Mouse (Mus musculus) embryonic fibroblast, embryonic 13.5 days (primary cell): ENCODE data around the gene Ntm. TPM values are rescaled to one million over a fixed set of nuclear protein-coding genes. Genes with fewer than 3 reads are reported as not detected.

Experiments
- H3K27ac ChIP-seq: 2 replicates; pipeline ENCODE4 v1.5.1; 2012; ENCODE audit warnings: low read length, control low read depth, inconsistent platforms; ENCODE audit not compliant: insufficient read depth
- H3K4me1 ChIP-seq: 2 replicates; pipeline ENCODE4 v1.6.1; 2011; ENCODE audit warnings: low read length; ENCODE audit not compliant: control insufficient read depth, insufficient read depth
- H3K4me3 ChIP-seq: 2 replicates; pipeline ENCODE4 v1.5.1; 2011; ENCODE audit warnings: mild to moderate bottlenecking, control low read depth, low read length; ENCODE audit not compliant: insufficient read depth
- CTCF ChIP-seq: IDR thresholded peaks from 2 replicates; pipeline ENCODE4 v1.5.1; 2011; ENCODE audit warnings: mild to moderate bottlenecking, control low read depth, low read length, moderate library complexity, borderline replicate concordance; ENCODE audit not compliant: insufficient read depth
- POLR2A ChIP-seq: IDR thresholded peaks from 2 replicates; pipeline ENCODE4 v1.6.1; 2011; ENCODE audit warnings: low read depth, mild to moderate bottlenecking, control low read depth, low read length, moderate library complexity
- polyA plus RNA-seq: library from polyadenylated mRNA; stranded (reverse); fragments of >200 nt; gene quantifications from 2 replicates; pipeline ENCODE4 v1.2.4, GENCODE M21; 2011; ENCODE audit warnings: low read depth; ENCODE audit not compliant: missing spikeins, insufficient read length

Gene Ntm
- polyA plus RNA-seq, 1 experiment = 0.95 TPM

DNA sequence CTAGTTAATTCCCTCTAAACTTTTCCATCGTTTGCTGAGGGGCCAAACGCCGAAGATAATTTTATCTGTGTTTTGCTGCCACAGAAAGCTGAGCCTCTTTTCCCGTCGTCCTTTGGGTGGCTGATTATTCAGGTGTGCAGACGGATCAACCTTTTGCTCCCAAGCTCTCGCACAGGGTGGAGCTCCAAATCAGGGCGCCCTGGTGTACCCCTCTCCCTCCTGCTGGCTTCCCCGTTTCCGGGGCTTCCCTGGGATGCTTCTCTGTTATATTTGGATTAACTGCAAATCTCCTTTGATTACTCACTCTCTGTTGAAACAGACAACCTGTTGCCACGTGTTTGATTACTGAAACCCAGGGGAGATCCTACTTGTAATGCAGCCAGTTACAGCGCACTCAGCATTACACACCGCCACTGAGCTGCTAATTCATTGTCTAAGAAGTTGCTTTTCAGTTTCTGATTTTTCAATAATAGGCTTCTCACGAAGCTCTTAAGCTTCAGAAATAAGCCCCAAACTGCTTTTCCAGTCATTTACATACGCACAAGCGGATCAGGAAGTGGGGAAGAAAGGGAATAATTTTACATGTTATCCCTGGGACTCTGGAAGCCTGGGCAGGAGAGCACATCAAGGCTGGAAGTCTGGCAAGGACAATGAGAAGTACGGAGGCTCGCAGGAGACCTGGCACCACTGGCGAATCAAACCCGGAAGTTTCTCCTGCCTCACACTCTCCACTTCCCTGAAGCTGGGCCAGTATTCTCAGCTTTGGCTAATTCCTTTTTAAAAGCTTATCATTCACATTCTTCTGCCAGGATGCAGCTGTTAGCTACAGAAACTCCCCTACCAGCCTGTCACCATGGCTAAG is 19.5 kb downstream of the Ntm start:
- H3K27ac ChIP-seq = no peak overlapping the region
- TF ChIP-seq POLR2A (no peak), CTCF (no peak)
- H3K4me1 ChIP-seq = no peaks in the 10 kb centered on the region
- no peak overlapping the region for H3K4me3 ChIP-seq

DNA sequence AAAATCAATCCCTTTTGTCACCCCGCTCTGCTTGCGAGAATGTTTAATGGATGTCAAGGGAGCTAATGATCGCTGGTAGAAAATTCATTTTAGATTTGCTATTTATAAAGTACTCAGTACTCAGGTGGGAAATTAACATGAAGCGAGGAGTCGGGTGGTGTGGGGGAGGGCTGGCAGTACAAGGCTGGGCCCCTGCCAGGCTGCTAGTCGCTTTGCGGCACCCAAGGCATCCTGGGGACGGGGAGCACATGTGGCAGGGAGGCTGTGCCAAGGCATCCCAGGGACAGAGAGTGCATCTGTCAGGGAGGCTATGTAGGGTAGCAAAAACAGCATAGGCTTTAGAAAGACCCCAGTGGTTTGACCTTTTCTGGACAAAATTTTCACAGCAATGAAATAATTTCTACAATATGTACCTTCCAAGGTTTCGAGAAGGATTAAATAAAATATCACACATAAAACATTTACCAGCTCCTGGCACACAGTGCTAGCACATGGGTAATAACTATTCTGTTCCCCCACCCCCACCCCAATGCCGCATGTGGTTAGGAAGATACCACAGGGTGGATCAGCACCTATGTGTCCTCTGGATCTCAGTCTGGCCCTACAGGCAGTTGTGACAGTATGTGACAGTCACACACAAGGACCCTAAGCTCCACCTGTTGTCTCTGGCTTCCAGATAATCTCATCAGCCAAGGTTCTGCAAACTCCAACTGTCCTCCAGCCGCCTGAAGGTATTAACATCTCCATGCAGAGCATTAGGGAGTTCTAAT is 20.6 kb downstream of the Ntm start:
- TF ChIP-seq CTCF = no peak
- H3K4me3 ChIP-seq = no peak overlapping the region
- no peak overlapping the region for H3K27ac ChIP-seq
- no peaks in the 10 kb centered on the region for H3K4me1 ChIP-seq

DNA sequence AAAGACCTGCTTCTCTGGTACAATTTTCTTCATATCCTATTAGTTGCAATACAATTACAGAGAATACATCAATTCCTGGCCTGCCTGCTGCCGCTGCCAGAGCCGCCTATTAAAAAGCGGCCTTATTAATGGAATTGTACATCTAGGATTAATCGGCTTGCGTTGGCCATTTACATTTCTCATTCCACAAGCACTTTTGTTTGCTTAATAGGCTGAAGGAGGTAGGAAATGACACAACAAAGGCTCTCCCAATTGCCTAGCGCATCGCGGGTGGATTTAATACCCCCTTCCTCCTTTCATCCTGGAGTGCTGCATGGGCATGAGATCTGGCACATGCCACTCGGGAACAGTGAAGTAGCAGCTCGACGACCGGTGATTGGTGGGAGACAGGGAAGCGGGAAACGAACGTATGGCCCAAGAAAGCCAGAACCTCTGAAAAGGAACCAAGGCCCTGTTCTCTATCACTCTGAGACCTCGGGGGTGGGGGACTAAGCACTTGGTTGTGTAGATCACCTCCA is 23.4 kb downstream of the Ntm start:
- TF ChIP-seq POLR2A = no peak
- TF ChIP-seq CTCF = no peak
- H3K4me3 ChIP-seq = no peak overlapping the region
- no peak overlapping the region for H3K27ac ChIP-seq
- H3K4me1 ChIP-seq = no peaks in the 10 kb centered on the region

DNA sequence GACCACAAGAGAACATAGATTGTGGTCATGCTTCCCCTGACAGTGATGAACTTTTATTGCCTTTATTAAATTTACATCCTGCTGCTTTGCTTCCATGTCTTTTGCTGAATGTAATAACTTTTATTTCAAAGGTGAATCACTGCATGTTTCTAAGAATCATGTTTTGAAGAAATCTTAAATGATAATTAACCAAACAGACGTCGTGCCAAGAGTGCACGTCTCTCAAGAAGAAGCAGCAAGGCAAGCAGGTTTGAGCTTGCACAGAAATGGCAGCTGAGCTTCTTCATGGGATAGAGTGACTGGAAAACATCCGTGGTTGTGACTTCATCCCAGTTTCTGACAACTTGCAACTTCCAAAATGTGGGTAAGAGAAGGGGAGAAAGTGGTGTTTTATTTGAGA is 34.1 kb downstream of the Ntm start:
- H3K4me3 ChIP-seq = no peak overlapping the region
- H3K4me1 ChIP-seq = no peaks in the 10 kb centered on the region
- TF ChIP-seq CTCF (no peak), POLR2A (no peak)
- H3K27ac ChIP-seq = no peak overlapping the region

DNA sequence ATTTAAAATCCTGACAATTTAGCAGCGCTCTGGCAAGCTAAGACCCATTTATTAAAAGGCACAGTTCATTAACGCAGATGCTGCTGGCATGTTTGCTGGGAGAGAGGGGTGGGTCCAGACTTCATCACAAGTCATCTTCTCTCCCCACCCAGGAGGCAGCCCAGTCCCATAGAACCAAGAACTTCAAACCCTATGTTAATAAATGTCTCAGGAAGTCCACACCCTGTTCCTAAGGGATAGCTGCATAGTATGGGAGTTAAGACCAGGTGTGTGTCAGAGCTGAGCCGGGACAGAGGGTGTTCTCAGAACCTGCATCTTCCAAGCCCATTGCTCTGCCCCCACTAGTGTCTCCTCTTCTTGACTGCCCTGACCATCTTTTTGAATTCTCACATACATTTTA is 37.6 kb downstream of the Ntm start:
- H3K4me1 ChIP-seq = no peaks in the 10 kb centered on the region
- TF ChIP-seq POLR2A (no peak), CTCF (no peak)
- no peak overlapping the region for H3K4me3 ChIP-seq
- H3K27ac ChIP-seq = no peak overlapping the region

DNA sequence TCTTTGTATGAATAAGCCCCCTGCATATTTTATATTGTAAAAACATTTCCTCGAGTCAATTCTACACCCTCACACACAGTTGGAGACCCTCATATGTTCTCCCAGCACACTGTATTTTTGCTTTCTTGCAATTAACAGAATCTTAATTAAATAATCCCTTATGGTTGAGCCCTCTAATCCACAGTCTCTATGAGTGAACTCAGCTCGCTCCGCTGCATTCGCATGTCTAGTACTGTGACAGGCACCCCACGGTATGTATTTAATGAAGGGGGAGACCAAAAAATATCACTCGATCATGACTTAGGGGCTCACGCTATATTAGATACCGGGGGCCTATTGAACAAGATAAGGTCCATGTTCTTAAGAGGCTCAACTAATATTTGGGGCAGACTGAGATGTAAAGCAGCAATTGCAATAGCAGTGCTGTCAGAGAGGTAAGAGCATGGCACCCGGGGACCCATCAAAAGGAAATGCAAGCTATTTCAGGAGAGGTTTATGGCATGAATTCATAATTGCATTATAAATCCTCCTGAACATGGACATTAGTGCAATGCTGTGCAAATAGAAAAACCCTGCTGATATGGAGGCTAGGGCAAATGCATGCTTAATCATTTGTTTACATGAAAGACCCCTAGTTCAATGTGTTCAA is 64.4 kb downstream of the Ntm start:
- TF ChIP-seq POLR2A (no peak), CTCF (no peak)

DNA sequence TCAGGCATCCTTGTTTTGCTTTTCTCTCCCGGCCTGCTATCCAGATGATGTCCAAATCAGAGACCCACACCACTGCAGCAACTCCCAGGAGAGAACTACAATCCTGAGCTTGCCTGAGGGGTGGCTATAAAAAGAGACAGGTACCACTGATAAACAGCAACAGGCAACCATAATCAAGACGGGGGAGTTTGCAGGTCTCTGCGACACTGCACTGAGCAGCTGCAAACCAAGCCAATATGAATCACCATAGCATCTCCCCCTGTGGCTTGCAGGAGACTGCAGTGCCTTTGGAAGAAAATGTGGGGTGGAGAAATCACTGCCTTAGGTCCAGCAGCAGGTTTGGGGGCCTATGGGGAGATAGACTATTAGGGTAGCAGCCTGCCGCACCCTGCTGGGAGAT is 65.5 kb downstream of the Ntm start:
- TF ChIP-seq POLR2A = no peak
- Histone ChIP-seq H3K4me1 (no peaks in the 10 kb centered on the region), H3K27ac (no peak overlapping the region), H3K4me3 (no peak overlapping the region)

More for the DNA sequence above, 64.4 kb downstream of the Ntm start:
- Histone ChIP-seq H3K27ac (no peak overlapping the region), H3K4me1 (no peaks in the 10 kb centered on the region), H3K4me3 (no peak overlapping the region)

DNA sequence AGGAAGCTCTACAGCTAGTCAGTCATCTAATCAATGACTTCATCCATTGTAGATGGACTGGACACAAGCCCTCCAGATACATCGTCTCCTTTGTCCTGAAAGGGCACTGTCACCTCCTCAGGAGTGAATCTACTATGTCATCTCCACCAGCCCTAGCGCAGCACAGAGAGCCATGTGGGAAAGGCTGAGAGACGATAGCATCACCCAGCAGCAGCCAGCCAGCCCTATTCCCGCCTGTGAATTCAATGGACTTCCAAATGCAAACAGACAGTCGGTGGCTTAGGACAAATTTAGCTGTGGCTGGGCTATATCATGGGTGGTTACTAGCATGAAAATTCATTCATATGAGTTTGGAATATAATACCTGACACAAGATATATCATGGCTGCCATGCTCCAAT is 70.1 kb downstream of the Ntm start:
- no peak overlapping the region for H3K4me3 ChIP-seq
- H3K27ac ChIP-seq = no peak overlapping the region
- H3K4me1 ChIP-seq = no peaks in the 10 kb centered on the region
- TF ChIP-seq CTCF = no peak
- TF ChIP-seq POLR2A = no peak

DNA sequence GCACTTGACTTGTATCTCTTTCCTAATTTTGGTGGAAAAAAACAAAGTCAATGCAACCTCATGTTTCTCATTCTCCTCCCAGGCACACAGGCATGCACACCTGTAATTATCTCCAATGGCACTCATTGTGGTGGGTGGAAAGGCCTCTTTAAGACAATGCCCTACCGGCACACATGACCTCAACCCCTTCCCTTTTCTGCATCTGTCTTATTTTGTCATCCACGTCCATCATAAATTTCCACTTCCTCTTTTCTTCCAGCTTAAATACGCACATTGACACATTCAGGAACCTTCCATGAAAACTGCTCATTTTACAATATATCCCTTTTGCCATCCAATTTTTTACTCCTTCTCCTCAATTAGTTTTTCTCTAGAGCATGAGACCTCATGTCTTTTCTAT is 74.2 kb downstream of the Ntm start:
- no peak overlapping the region for H3K4me3 ChIP-seq
- H3K27ac ChIP-seq = no peak overlapping the region
- no peaks in the 10 kb centered on the region for H3K4me1 ChIP-seq
- TF ChIP-seq POLR2A (no peak), CTCF (no peak)

DNA sequence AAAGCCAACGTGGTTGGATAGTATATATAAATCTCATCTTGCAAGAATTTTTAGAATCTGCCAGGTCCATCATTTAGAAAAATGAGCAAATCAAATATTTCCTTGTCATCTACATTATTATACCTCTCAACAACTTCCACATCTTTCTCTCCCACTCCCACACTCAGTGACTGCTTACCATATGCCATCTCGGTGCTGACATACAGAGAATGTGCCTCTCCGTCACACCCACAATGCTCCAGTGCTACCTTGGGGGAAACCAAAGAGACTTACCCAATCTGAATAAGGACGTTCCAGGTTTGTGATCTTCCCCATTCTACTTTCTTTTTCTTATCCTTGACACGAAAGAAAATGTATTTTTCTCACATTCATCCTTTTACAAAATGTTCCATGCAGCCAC is 75.0 kb downstream of the Ntm start:
- Histone ChIP-seq H3K4me3 (no peak overlapping the region), H3K4me1 (no peaks in the 10 kb centered on the region), H3K27ac (no peak overlapping the region)
- TF ChIP-seq CTCF = no peak
- TF ChIP-seq POLR2A = no peak
